Mouse (Mus musculus): ENCODE measurements around the gene A630095N17Rik.

DNA sequence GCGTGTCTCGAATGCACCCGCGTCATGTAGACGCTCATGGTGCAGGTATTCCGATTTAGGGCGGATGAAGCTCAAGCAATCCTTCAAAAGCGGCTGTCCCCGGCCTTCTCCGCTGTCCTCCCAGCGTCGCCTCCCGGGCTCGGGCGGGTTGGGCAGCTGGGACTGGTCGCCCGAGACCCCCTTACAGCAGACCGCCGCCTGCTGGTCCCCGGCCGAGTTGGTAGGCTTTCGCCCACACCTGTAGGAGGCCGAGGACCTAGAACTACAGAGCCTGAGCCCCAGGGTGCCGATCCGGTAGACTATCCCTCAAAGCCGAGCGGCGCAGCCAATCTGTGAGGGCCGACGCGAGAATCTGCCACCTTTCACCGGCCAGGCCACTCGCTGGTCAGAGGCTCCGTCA lies 12.4 kb downstream of the A630095N17Rik start, which contains the start of gene Tuba4a:
- 0 out of 2 replicates have a peak, but pooled peaks have one; percentile 7 for TF ChIP-seq CTCF (IDR thresholded peaks at IDR 0.05; ENCODE audit: insufficient read depth, low read depth, low read length)
- no peak for TF ChIP-seq POLR2A (IDR thresholded peaks at IDR 0.05; ENCODE audit: insufficient read depth, low read depth, low read length)
